Mouse (Mus musculus) common myeloid progenitor, adult 5-6 weeks (primary cell): ENCODE data around the gene Supt7l. TPM values are rescaled to one million over a fixed set of nuclear protein-coding genes. Genes with fewer than 3 reads are reported as not detected.
"Not testable (repeated sequence)": the region's sequence is repeated elsewhere in the genome, so short reads cannot be mapped to it uniquely, and the experiment has no call there.

Experiments used
- ATAC-seq: replicated peaks from 2 replicates; pipeline ENCODE4 v1.8.0; 2016; ENCODE audit warnings: low read depth, mild to moderate bottlenecking, moderate TSS enrichment, inconsistent platforms; ENCODE audit not compliant: poor library complexity, severe bottlenecking
- total RNA-seq: library from RNA; stranded (forward); fragments of 200-1000, 187-1606 nt; gene quantifications from 2 replicates; pipeline ENCODE4 v1.2.3, GENCODE M21; 2017

Supt7l gene
- 21.4 and 24.9 TPM in 2 replicates for total RNA-seq

GRCm38 (mm10) chr5:31527707-31528106 lies at the start of gene Supt7l:
TSS of gene Supt7l (minus strand) at chr5:31527807.
- not testable (repeated sequence) for ATAC-seq

- peak; percentile 47; the same call in 1 of the 2 replicates for ATAC-seq
Observed at GRCm38 (mm10) chr5:31576539-31576975, 49.0 kb upstream of the Supt7l start.

- ATAC-seq, result no peak
Observed at GRCm38 (mm10) chr5:31573722-31574121, 46.1 kb upstream of the Supt7l start.

GRCm38 (mm10) chr5:31571023-31571608 lies 43.5 kb upstream of the Supt7l start:
- peak; percentile 97 for ATAC-seq

- no peak for ATAC-seq
Observed at GRCm38 (mm10) chr5:31567951-31568657, 40.5 kb upstream of the Supt7l start.

GRCm38 (mm10) chr5:31566457-31566856 lies 38.9 kb upstream of the Supt7l start:
- no peak for ATAC-seq

- no peak for ATAC-seq
Observed at GRCm38 (mm10) chr5:31566026-31566425, 38.4 kb upstream of the Supt7l start.

- ATAC-seq, result no peak
Observed at GRCm38 (mm10) chr5:31564976-31565375, 37.4 kb upstream of the Supt7l start.

GRCm38 (mm10) chr5:31563905-31564304 lies 36.3 kb upstream of the Supt7l start:
- ATAC-seq, result no peak

GRCm38 (mm10) chr5:31563496-31563895 lies 35.9 kb upstream of the Supt7l start:
- ATAC-seq, result peak; percentile 85

- ATAC-seq, result no peak
Observed at GRCm38 (mm10) chr5:31562036-31562666, 34.5 kb upstream of the Supt7l start.

GRCm38 (mm10) chr5:31560352-31560751 lies 32.7 kb upstream of the Supt7l start:
- no peak for ATAC-seq

- no peak for ATAC-seq
Observed at GRCm38 (mm10) chr5:31559401-31559800, 31.8 kb upstream of the Supt7l start.

- ATAC-seq, result no peak
Observed at GRCm38 (mm10) chr5:31535228-31535627, 7.6 kb upstream of the Supt7l start.

- ATAC-seq, result peak; percentile 63
Observed at GRCm38 (mm10) chr5:31528560-31528959, 953 bp upstream of the Supt7l start.

- ATAC-seq, result peak; percentile 14; the same call in 1 of the 2 replicates
Observed at GRCm38 (mm10) chr5:31527117-31527680, 408 bp downstream of the Supt7l start.

- peak; percentile 93 for ATAC-seq
Observed at GRCm38 (mm10) chr5:31526354-31527116, 1.1 kb downstream of the Supt7l start, which contains the start of gene Slc4a1ap. TSS of gene Slc4a1ap (plus strand) at chr5:31526995.

GRCm38 (mm10) chr5:31520556-31520955 lies 7.1 kb downstream of the Supt7l start:
- no peak for ATAC-seq

- ATAC-seq, result peak; percentile 81
Observed at GRCm38 (mm10) chr5:31512481-31512880, 15.1 kb downstream of the Supt7l start.

- ATAC-seq, result no peak
Observed at GRCm38 (mm10) chr5:31504843-31505242, 22.8 kb downstream of the Supt7l start.
